Mouse (Mus musculus): Measurements from ENCODE around the gene AC134908.4. TPM values are rescaled to one million over a fixed set of nuclear protein-coding genes. Genes with fewer than 3 reads are reported as not detected.

AC134908.4 gene
- not detected for total RNA-seq (2021)
- long read RNA-seq, experiment 1 = 0 reads
- long read RNA-seq, experiment 2, partial matches to known transcripts = 0 of 2 reads
- long read RNA-seq, experiment 2, other reads (novel, unspliced or antisense) = 2 of 2 reads

- no peak for DNase-seq
- intact Hi-C loops (cut with DNase I) = no loop called here
Measured at GRCm38 (mm10) chr17:25795609-25796092, at the start of gene AC134908.4. Gene AC134908.4, minus strand, starts transcription at chr17:25795659.

- peak; percentile 92 to 96 for DNase-seq
- intact Hi-C loops (cut with DNase I) = loop anchor here (2.0 kb wide), 1 partner anchor 22 kb away; no protein-coding TSS in a partner anchor
Measured at GRCm38 (mm10) chr17:25844396-25844901, 49.0 kb upstream of the AC134908.4 start, which contains the start of gene Rhot2. Gene Rhot2, minus strand, starts transcription at chr17:25844851.

- DNase-seq = no peak
- intact Hi-C loops (cut with DNase I) = loop anchor here (2.0 kb wide), 1 partner anchor 23 kb away; no protein-coding TSS in a partner anchor
Measured at GRCm38 (mm10) chr17:25843636-25844395, 48.4 kb upstream of the AC134908.4 start.

- no peak for DNase-seq
- intact Hi-C loops (cut with DNase I) = no loop called here
Measured at GRCm38 (mm10) chr17:25843122-25843521, 47.7 kb upstream of the AC134908.4 start.

- intact Hi-C loops (cut with DNase I) = no loop called here
- DNase-seq = no peak
Measured at GRCm38 (mm10) chr17:25842509-25842908, 47.0 kb upstream of the AC134908.4 start.

- DNase-seq = no peak
- intact Hi-C loops (cut with DNase I) = no loop called here
Measured at GRCm38 (mm10) chr17:25841117-25841880, 45.8 kb upstream of the AC134908.4 start, which contains the start of gene Gm20683. Gene Gm20683, minus strand, starts transcription at chr17:25841763.

- intact Hi-C loops (cut with DNase I) = no loop called here
- no peak for DNase-seq
Measured at GRCm38 (mm10) chr17:25840519-25840918, 45.1 kb upstream of the AC134908.4 start.

- DNase-seq = no peak
- intact Hi-C loops (cut with DNase I) = no loop called here
Measured at GRCm38 (mm10) chr17:25839455-25840235, 44.2 kb upstream of the AC134908.4 start.

GRCm38 (mm10) chr17:25838904-25839303 is 43.4 kb upstream of the AC134908.4 start:
- intact Hi-C loops (cut with DNase I) = no loop called here
- no peak for DNase-seq

GRCm38 (mm10) chr17:25837533-25837932 is 42.1 kb upstream of the AC134908.4 start:
- intact Hi-C loops (cut with DNase I) = no loop called here
- no peak for DNase-seq

GRCm38 (mm10) chr17:25837076-25837410 is 41.6 kb upstream of the AC134908.4 start, which contains the start of gene Rhbdl1:
Gene Rhbdl1, minus strand, starts transcription at chr17:25837295.
- DNase-seq = peak; percentile 70 to 79

GRCm38 (mm10) chr17:25836397-25837075 is 41.1 kb upstream of the AC134908.4 start:
- intact Hi-C loops (cut with DNase I) = no loop called here
- DNase-seq = peak in 1 of 2 experiments; percentile 32

More at GRCm38 (mm10) chr17:25837076-25837410, 41.6 kb upstream of the AC134908.4 start, which contains the start of gene Rhbdl1:
- intact Hi-C loops (cut with DNase I) = no loop called here

GRCm38 (mm10) chr17:25835816-25836215 is 40.4 kb upstream of the AC134908.4 start:
- intact Hi-C loops (cut with DNase I) = no loop called here

GRCm38 (mm10) chr17:25835301-25835700 is 39.8 kb upstream of the AC134908.4 start:
- intact Hi-C loops (cut with DNase I) = no loop called here
- DNase-seq = no peak

More at GRCm38 (mm10) chr17:25835816-25836215, 40.4 kb upstream of the AC134908.4 start:
- no peak for DNase-seq

- no peak for DNase-seq
- intact Hi-C loops (cut with DNase I) = no loop called here
Measured at GRCm38 (mm10) chr17:25834595-25835222, 39.2 kb upstream of the AC134908.4 start.

- intact Hi-C loops (cut with DNase I) = no loop called here
- peak in 1 of 2 experiments; percentile 42 for DNase-seq
Measured at GRCm38 (mm10) chr17:25833961-25834594, 38.6 kb upstream of the AC134908.4 start.

GRCm38 (mm10) chr17:25833291-25833663 is 37.8 kb upstream of the AC134908.4 start, which contains the start of gene Stub1:
Gene Stub1, minus strand, starts transcription at chr17:25833404.
- intact Hi-C loops (cut with DNase I) = no loop called here
- peak; percentile 90 to 94 for DNase-seq
